Mouse (Mus musculus): ENCODE data around the gene Fras1.

- TF ChIP-seq POLR2A (IDR thresholded peaks at IDR 0.05; ENCODE audit: insufficient read depth, low read depth, low read length), result no peak
- TF ChIP-seq CTCF (IDR thresholded peaks at IDR 0.05; ENCODE audit: insufficient read depth, low read depth, low read length), result no peak
Measured at GRCm38 (mm10) chr5:96395786-96396650, 22.3 kb downstream of the Fras1 start.

All from olfactory bulb, adult 2 months (tissue).